Mouse (Mus musculus): ENCODE measurements at regions not wholly inside any gene's neighbourhood (a gene's known extent, or its start where the extent isn't known, plus 50 kb on each side); places are given as distances from the start of the nearest gene placed in this dataset.

- no peak for DNase-seq (ENCODE audit: low read depth, low spot score)
Observed at GRCm38 (mm10) chr6:49637654-49638053, 184.9 kb upstream of the Npy start.

- no peak for DNase-seq (ENCODE audit: low read depth, low spot score)
Observed at GRCm38 (mm10) chr6:49641256-49641655, 181.3 kb upstream of the Npy start.

GRCm38 (mm10) chr6:49654541-49655130, 167.9 kb upstream of the Npy start:
- DNase-seq (ENCODE audit: low read depth, low spot score): no peak

- no peak for DNase-seq (ENCODE audit: low read depth, low spot score)
Observed at GRCm38 (mm10) chr6:49655241-49655640, 167.3 kb upstream of the Npy start.

GRCm38 (mm10) chr6:49656359-49657280, 165.9 kb upstream of the Npy start:
- DNase-seq (ENCODE audit: low read depth, low spot score): peak; percentile 11

- DNase-seq (ENCODE audit: low read depth, low spot score): no peak
Observed at GRCm38 (mm10) chr6:49657988-49658387, 164.5 kb upstream of the Npy start.

GRCm38 (mm10) chr6:49670991-49671390, 151.5 kb upstream of the Npy start:
- no peak for DNase-seq (ENCODE audit: low read depth, low spot score)

- no peak for DNase-seq (ENCODE audit: low read depth, low spot score)
Observed at GRCm38 (mm10) chr6:49671912-49672311, 150.6 kb upstream of the Npy start.

GRCm38 (mm10) chr6:49686776-49687175, 135.7 kb upstream of the Npy start:
- no peak for DNase-seq (ENCODE audit: low read depth, low spot score)

- no peak for DNase-seq (ENCODE audit: low read depth, low spot score)
Observed at GRCm38 (mm10) chr6:49692032-49692539, 130.4 kb upstream of the Npy start.

GRCm38 (mm10) chr6:49694851-49695250, 127.7 kb upstream of the Npy start:
- DNase-seq (ENCODE audit: low read depth, low spot score): no peak

GRCm38 (mm10) chr6:49696990-49697389, 125.5 kb upstream of the Npy start:
- DNase-seq (ENCODE audit: low read depth, low spot score): no peak

GRCm38 (mm10) chr6:49701453-49701852, 121.1 kb upstream of the Npy start:
- no peak for DNase-seq (ENCODE audit: low read depth, low spot score)

GRCm38 (mm10) chr6:49712980-49713379, 109.5 kb upstream of the Npy start:
- DNase-seq (ENCODE audit: low read depth, low spot score): no peak

GRCm38 (mm10) chr6:49716520-49716919, 106.0 kb upstream of the Npy start:
- DNase-seq (ENCODE audit: low read depth, low spot score): peak; percentile 22

GRCm38 (mm10) chr6:49716945-49717344, 105.6 kb upstream of the Npy start:
- DNase-seq (ENCODE audit: low read depth, low spot score): no peak

- no peak for DNase-seq (ENCODE audit: low read depth, low spot score)
Observed at GRCm38 (mm10) chr6:49733191-49733590, 89.3 kb upstream of the Npy start.

GRCm38 (mm10) chr6:49743157-49743556, 79.4 kb upstream of the Npy start:
- no peak for DNase-seq (ENCODE audit: low read depth, low spot score)

GRCm38 (mm10) chr6:49745301-49745700, 77.2 kb upstream of the Npy start:
- DNase-seq (ENCODE audit: low read depth, low spot score): no peak

- DNase-seq (ENCODE audit: low read depth, low spot score): no peak
Observed at GRCm38 (mm10) chr6:49750544-49750943, 72.0 kb upstream of the Npy start.

- DNase-seq (ENCODE audit: low read depth, low spot score): no peak
Observed at GRCm38 (mm10) chr6:49759614-49760013, 62.9 kb upstream of the Npy start.

- no peak for DNase-seq (ENCODE audit: low read depth, low spot score)
Observed at GRCm38 (mm10) chr6:49764746-49765145, 57.8 kb upstream of the Npy start.
